Mouse (Mus musculus): Measurements from ENCODE around the gene Tcf7.
A peak's percentile ranks its signal among the peaks of the same experiment; 100 is the strongest.

The Tcf7 gene

GRCm38 (mm10) chr11:52275366-52275765 lies 7.4 kb downstream of the Tcf7 start:
- peak overlapping the region; percentile 60; the same call in 1 of the 2 replicates for H3K4me3 ChIP-seq (replicated peaks; ENCODE audit: low read length)
- H3K4me1 ChIP-seq (replicated peaks; ENCODE audit: low read depth, low read length) = peaks cover 68% of the 10 kb centered on the region
- H3K36me3 ChIP-seq (ENCODE audit: insufficient read depth, low read length) = peaks cover 88% of the 10 kb centered on the region
- TF ChIP-seq POU5F1 (IDR thresholded peaks at IDR 0.05; ENCODE audit: borderline replicate concordance, low read length) (no peak), CTCF (conservative IDR thresholded peaks at IDR 0.05; ENCODE audit: low read length) (no peak), NANOG (IDR thresholded peaks at IDR 0.05; ENCODE audit: borderline replicate concordance, low read length) (no peak)
- no peaks in the 10 kb centered on the region for H3K27me3 ChIP-seq (ENCODE audit: insufficient read depth, low read length)
- no peaks in the 10 kb centered on the region for H3K9me3 ChIP-seq (ENCODE audit: low read length)

- TF ChIP-seq NANOG (IDR thresholded peaks at IDR 0.05; ENCODE audit: borderline replicate concordance, low read length) (no peak), POU5F1 (IDR thresholded peaks at IDR 0.05; ENCODE audit: borderline replicate concordance, low read length) (no peak), CTCF (conservative IDR thresholded peaks at IDR 0.05; ENCODE audit: low read length) (no peak)
- H3K27me3 ChIP-seq (ENCODE audit: insufficient read depth, low read length) = no peaks in the 10 kb centered on the region
- peak overlapping the region; percentile 60 for H3K4me3 ChIP-seq (replicated peaks; ENCODE audit: low read length)
Observed at GRCm38 (mm10) chr11:52274456-52275112, 8.2 kb downstream of the Tcf7 start.

GRCm38 (mm10) chr11:52273942-52274330 lies 8.9 kb downstream of the Tcf7 start:
- TF ChIP-seq NANOG (IDR thresholded peaks at IDR 0.05; ENCODE audit: borderline replicate concordance, low read length) (no peak), POU5F1 (IDR thresholded peaks at IDR 0.05; ENCODE audit: borderline replicate concordance, low read length) (no peak), CTCF (conservative IDR thresholded peaks at IDR 0.05; ENCODE audit: low read length) (no peak)
- Histone ChIP-seq H3K9me3 (ENCODE audit: low read length) (no peaks in the 10 kb centered on the region), H3K4me1 (replicated peaks; ENCODE audit: low read depth, low read length) (peaks cover 72% of the 10 kb centered on the region), H3K27me3 (ENCODE audit: insufficient read depth, low read length) (no peaks in the 10 kb centered on the region), H3K4me3 (replicated peaks; ENCODE audit: low read length) (peak overlapping the region; percentile 60; the same call in 1 of the 2 replicates), H3K36me3 (ENCODE audit: insufficient read depth, low read length) (peaks cover 88% of the 10 kb centered on the region)

More at GRCm38 (mm10) chr11:52274456-52275112, 8.2 kb downstream of the Tcf7 start:
- Histone ChIP-seq H3K4me1 (replicated peaks; ENCODE audit: low read depth, low read length) (peaks cover 71% of the 10 kb centered on the region), H3K9me3 (ENCODE audit: low read length) (no peaks in the 10 kb centered on the region), H3K36me3 (ENCODE audit: insufficient read depth, low read length) (peaks cover 88% of the 10 kb centered on the region)

GRCm38 (mm10) chr11:52273183-52273941 lies 9.5 kb downstream of the Tcf7 start:
- TF ChIP-seq POU5F1 (IDR thresholded peaks at IDR 0.05; ENCODE audit: borderline replicate concordance, low read length) = no peak
- TF ChIP-seq NANOG (IDR thresholded peaks at IDR 0.05; ENCODE audit: borderline replicate concordance, low read length) = no peak
- peaks cover 89% of the 10 kb centered on the region for H3K36me3 ChIP-seq (ENCODE audit: insufficient read depth, low read length)
- H3K9me3 ChIP-seq (ENCODE audit: low read length) = no peaks in the 10 kb centered on the region
- no peak overlapping the region for H3K4me3 ChIP-seq (replicated peaks; ENCODE audit: low read length)
- peaks cover 78% of the 10 kb centered on the region for H3K4me1 ChIP-seq (replicated peaks; ENCODE audit: low read depth, low read length)
- H3K27me3 ChIP-seq (ENCODE audit: insufficient read depth, low read length) = no peaks in the 10 kb centered on the region

- Histone ChIP-seq H3K9me3 (ENCODE audit: low read length) (no peaks in the 10 kb centered on the region), H3K4me3 (replicated peaks; ENCODE audit: low read length) (no peak overlapping the region), H3K4me1 (replicated peaks; ENCODE audit: low read depth, low read length) (peaks cover 84% of the 10 kb centered on the region), H3K27me3 (ENCODE audit: insufficient read depth, low read length) (no peaks in the 10 kb centered on the region), H3K36me3 (ENCODE audit: insufficient read depth, low read length) (peaks cover 89% of the 10 kb centered on the region)
- no peak for TF ChIP-seq NANOG (IDR thresholded peaks at IDR 0.05; ENCODE audit: borderline replicate concordance, low read length)
- TF ChIP-seq POU5F1 (IDR thresholded peaks at IDR 0.05; ENCODE audit: borderline replicate concordance, low read length) = no peak
- TF ChIP-seq CTCF (conservative IDR thresholded peaks at IDR 0.05; ENCODE audit: low read length) = no peak
Observed at GRCm38 (mm10) chr11:52272619-52273018, 10.2 kb downstream of the Tcf7 start.

GRCm38 (mm10) chr11:52271765-52272495 lies 10.9 kb downstream of the Tcf7 start:
- Histone ChIP-seq H3K27me3 (ENCODE audit: insufficient read depth, low read length) (no peaks in the 10 kb centered on the region), H3K36me3 (ENCODE audit: insufficient read depth, low read length) (peaks cover 82% of the 10 kb centered on the region), H3K4me3 (replicated peaks; ENCODE audit: low read length) (no peak overlapping the region), H3K4me1 (replicated peaks; ENCODE audit: low read depth, low read length) (peaks cover 78% of the 10 kb centered on the region), H3K9me3 (ENCODE audit: low read length) (no peaks in the 10 kb centered on the region)
- no peak for TF ChIP-seq NANOG (IDR thresholded peaks at IDR 0.05; ENCODE audit: borderline replicate concordance, low read length)
- TF ChIP-seq POU5F1 (IDR thresholded peaks at IDR 0.05; ENCODE audit: borderline replicate concordance, low read length) = no peak
- no peak for TF ChIP-seq CTCF (conservative IDR thresholded peaks at IDR 0.05; ENCODE audit: low read length)

GRCm38 (mm10) chr11:52269841-52270240 lies 13.0 kb downstream of the Tcf7 start:
- Histone ChIP-seq H3K4me1 (replicated peaks; ENCODE audit: low read depth, low read length) (peaks cover 76% of the 10 kb centered on the region), H3K9me3 (ENCODE audit: low read length) (no peaks in the 10 kb centered on the region), H3K27me3 (ENCODE audit: insufficient read depth, low read length) (no peaks in the 10 kb centered on the region), H3K36me3 (ENCODE audit: insufficient read depth, low read length) (peaks cover 72% of the 10 kb centered on the region), H3K4me3 (replicated peaks; ENCODE audit: low read length) (no peak overlapping the region)
- TF ChIP-seq NANOG (IDR thresholded peaks at IDR 0.05; ENCODE audit: borderline replicate concordance, low read length) (no peak), CTCF (conservative IDR thresholded peaks at IDR 0.05; ENCODE audit: low read length) (no peak), POU5F1 (IDR thresholded peaks at IDR 0.05; ENCODE audit: borderline replicate concordance, low read length) (no peak)
